In genomic region chr7:138271328-138271727, GRCm38 (mm10) we compare ENCODE assay signal across 27 mouse cellular contexts.
DNase-seq lines count a peak whose midpoint lies in the region; ATAC-seq and TF ChIP-seq lines count a peak whose summit lies in the region.
"Had no signal": no experiment of that assay in that cellular context is flagged by ENCODE, and none has a peak within 500 bp of the region (broad histone marks: within the 10 kb centered on the region; RNA-seq: fewer than 3 reads in every experiment).

No protein-coding gene starts in this region.

- TF ChIP-seq CTCF in forebrain, postnatal 0 days (IDR thresholded peaks at IDR 0.05; ENCODE audit: low read depth) = no peak
- TF ChIP-seq CTCF in brain, embryonic 14.5 days (IDR thresholded peaks at IDR 0.05; ENCODE audit: borderline replicate concordance, extremely low read depth, insufficient read depth, insufficient read length) = no peak

- no peak for DNase-seq in forebrain, postnatal 0 days
- DNase-seq in midbrain, embryonic 14.5 days = peak; percentile 24
- peak; percentile 62 for DNase-seq in brain, embryonic 14.5 days (ENCODE audit: low read depth)
- DNase-seq: adrenal gland, adult 2 months; adrenal gland, postnatal 14 days; cerebellum, adult 11-12 months; cerebellum, adult 8-10 months; cerebellum, postnatal 10 days; cerebellum, postnatal 36 days; embryo, embryonic 11 days; gastrocnemius, postnatal 25 days; heart, adult 18-20 months; heart, postnatal 10 days; heart, postnatal 36 days had no signal

- H3K9ac ChIP-seq in forebrain, postnatal 0 days = no peak overlapping the region
- no peak overlapping the region for H3K9ac ChIP-seq in forebrain, embryonic 12.5 days
- H3K9ac ChIP-seq in midbrain, embryonic 14.5 days (replicated peaks; ENCODE audit: low read length) = no peak overlapping the region
- H3K9ac ChIP-seq in midbrain, embryonic 13.5 days (replicated peaks) = no peak overlapping the region
- H3K9ac ChIP-seq: embryonic facial prominence, embryonic 13.5 days; heart, embryonic 12.5 days; heart, embryonic 15.5 days had no signal

- no peaks in the 10 kb centered on the region for H3K36me3 ChIP-seq in forebrain, postnatal 0 days (ENCODE audit: insufficient read depth)
- no peaks in the 10 kb centered on the region for H3K36me3 ChIP-seq in forebrain, embryonic 12.5 days (replicated peaks)
- no peaks in the 10 kb centered on the region for H3K36me3 ChIP-seq in midbrain, embryonic 14.5 days (ENCODE audit: control insufficient read depth, insufficient read depth, low read length)
- H3K36me3 ChIP-seq in midbrain, embryonic 13.5 days = no peaks in the 10 kb centered on the region
- H3K36me3 ChIP-seq: embryonic facial prominence, embryonic 10.5 days; embryonic facial prominence, embryonic 13.5 days; heart, embryonic 12.5 days; heart, embryonic 15.5 days; hindbrain, embryonic 10.5 days had no signal

- no peaks in the 10 kb centered on the region for H3K4me1 ChIP-seq in forebrain, postnatal 0 days (ENCODE audit: insufficient read depth)
- peaks cover 4% of the 10 kb centered on the region; the same call in 1 of the 2 replicates for H3K4me1 ChIP-seq in forebrain, embryonic 12.5 days
- H3K4me1 ChIP-seq in midbrain, embryonic 14.5 days (ENCODE audit: control insufficient read depth, insufficient read depth, low read length) = no peaks in the 10 kb centered on the region
- H3K4me1 ChIP-seq in midbrain, embryonic 13.5 days (replicated peaks) = peaks cover 14% of the 10 kb centered on the region
- H3K4me1 ChIP-seq: heart, embryonic 12.5 days; heart, embryonic 15.5 days had no signal

- no peaks in the 10 kb centered on the region for H3K27me3 ChIP-seq in forebrain, postnatal 0 days (ENCODE audit: insufficient read depth, low read length)
- H3K27me3 ChIP-seq in forebrain, embryonic 12.5 days = no peaks in the 10 kb centered on the region
- no peaks in the 10 kb centered on the region for H3K27me3 ChIP-seq in midbrain, embryonic 14.5 days (ENCODE audit: control insufficient read depth, insufficient read depth, low read length)
- H3K27me3 ChIP-seq in midbrain, embryonic 13.5 days = no peaks in the 10 kb centered on the region
- H3K27me3 ChIP-seq: heart, embryonic 12.5 days; heart, embryonic 15.5 days had no signal

- no peak for TF ChIP-seq POLR2A in brain, embryonic 14.5 days (IDR thresholded peaks at IDR 0.05; ENCODE audit: borderline replicate concordance, extremely low read depth, insufficient read depth, insufficient read length, poor library complexity, severe bottlenecking)

- no peaks in the 10 kb centered on the region for H3K9me3 ChIP-seq in forebrain, postnatal 0 days (ENCODE audit: low read length)
- H3K9me3 ChIP-seq in forebrain, embryonic 12.5 days = no peaks in the 10 kb centered on the region
- no peaks in the 10 kb centered on the region for H3K9me3 ChIP-seq in midbrain, embryonic 14.5 days (ENCODE audit: control insufficient read depth, low read length)
- no peaks in the 10 kb centered on the region for H3K9me3 ChIP-seq in midbrain, embryonic 13.5 days
- H3K9me3 ChIP-seq: embryonic facial prominence, embryonic 10.5 days; embryonic facial prominence, embryonic 13.5 days; heart, embryonic 12.5 days; heart, embryonic 15.5 days; hindbrain, embryonic 10.5 days had no signal

- no peak overlapping the region for H3K4me3 ChIP-seq in forebrain, postnatal 0 days (ENCODE audit: low read depth, low read length)
- H3K4me3 ChIP-seq in forebrain, embryonic 12.5 days (replicated peaks) = no peak overlapping the region
- no peak overlapping the region for H3K4me3 ChIP-seq in midbrain, embryonic 14.5 days (replicated peaks; ENCODE audit: low read depth, low read length)
- no peak overlapping the region for H3K4me3 ChIP-seq in midbrain, embryonic 13.5 days (replicated peaks)
- H3K4me3 ChIP-seq: embryonic facial prominence, embryonic 10.5 days; embryonic facial prominence, embryonic 13.5 days; erythroblast, embryonic 14.5 days; heart, embryonic 12.5 days; heart, embryonic 15.5 days; hindbrain, embryonic 10.5 days had no signal

- 76% methylated on average over 7 of the region's 7 CpGs for WGBS in forebrain, postnatal 0 days
- 78% methylated on average over 7 of the region's 7 CpGs for WGBS in forebrain, embryonic 12.5 days
- 64% methylated on average over 7 of the region's 7 CpGs for WGBS in midbrain, embryonic 14.5 days
- 68% methylated on average over 7 of the region's 7 CpGs for WGBS in midbrain, embryonic 13.5 days

- no peak overlapping the region for H3K4me2 ChIP-seq in forebrain, postnatal 0 days (ENCODE audit: low read depth)
- H3K4me2 ChIP-seq in forebrain, embryonic 12.5 days = no peak overlapping the region
- H3K4me2 ChIP-seq in midbrain, embryonic 14.5 days (ENCODE audit: low read length) = no peak overlapping the region
- H3K4me2 ChIP-seq in midbrain, embryonic 13.5 days (replicated peaks) = no peak overlapping the region
- H3K4me2 ChIP-seq: embryonic facial prominence, embryonic 13.5 days; heart, embryonic 12.5 days; heart, embryonic 15.5 days had no signal

- no peak overlapping the region for H3K27ac ChIP-seq in forebrain, postnatal 0 days (ENCODE audit: low read depth, low read length)
- no peak overlapping the region for H3K27ac ChIP-seq in forebrain, embryonic 12.5 days
- H3K27ac ChIP-seq in midbrain, embryonic 14.5 days (replicated peaks; ENCODE audit: low read depth, low read length) = no peak overlapping the region
- no peak overlapping the region for H3K27ac ChIP-seq in midbrain, embryonic 13.5 days
- H3K27ac ChIP-seq: embryonic facial prominence, embryonic 10.5 days; embryonic facial prominence, embryonic 13.5 days; heart, embryonic 15.5 days; hindbrain, embryonic 10.5 days; hindbrain, postnatal 0 days had no signal

- ATAC-seq in forebrain, postnatal 0 days = peak; percentile 40; the same call in 1 of the 2 replicates
- ATAC-seq in forebrain, embryonic 12.5 days (ENCODE audit: low FRiP score) = no peak
- ATAC-seq in midbrain, embryonic 14.5 days (ENCODE audit: low FRiP score, low TSS enrichment) = no peak
- ATAC-seq in midbrain, embryonic 13.5 days = no peak
- no peak for ATAC-seq in megakaryocyte, adult 5-6 weeks (ENCODE audit: poor library complexity, severe bottlenecking)
- ATAC-seq: CD4-positive, CD25-positive, alpha-beta regulatory T cell, adult 4 months; hindbrain, postnatal 0 days; inflammation-experienced regulatory T-cells, adult 6 months; intestine, embryonic 16.5 days had no signal
